Mouse (Mus musculus) kidney, postnatal 4 days (tissue): ENCODE data around the gene Aqp2.

Experiments used
- DNase-seq, 2 experiments: peaks; one replicate each; pipeline ENCODE4 v3.0.0; 2021; ENCODE audit warnings: mixed read lengths in 2 of 2

Aqp2 gene

DNA sequence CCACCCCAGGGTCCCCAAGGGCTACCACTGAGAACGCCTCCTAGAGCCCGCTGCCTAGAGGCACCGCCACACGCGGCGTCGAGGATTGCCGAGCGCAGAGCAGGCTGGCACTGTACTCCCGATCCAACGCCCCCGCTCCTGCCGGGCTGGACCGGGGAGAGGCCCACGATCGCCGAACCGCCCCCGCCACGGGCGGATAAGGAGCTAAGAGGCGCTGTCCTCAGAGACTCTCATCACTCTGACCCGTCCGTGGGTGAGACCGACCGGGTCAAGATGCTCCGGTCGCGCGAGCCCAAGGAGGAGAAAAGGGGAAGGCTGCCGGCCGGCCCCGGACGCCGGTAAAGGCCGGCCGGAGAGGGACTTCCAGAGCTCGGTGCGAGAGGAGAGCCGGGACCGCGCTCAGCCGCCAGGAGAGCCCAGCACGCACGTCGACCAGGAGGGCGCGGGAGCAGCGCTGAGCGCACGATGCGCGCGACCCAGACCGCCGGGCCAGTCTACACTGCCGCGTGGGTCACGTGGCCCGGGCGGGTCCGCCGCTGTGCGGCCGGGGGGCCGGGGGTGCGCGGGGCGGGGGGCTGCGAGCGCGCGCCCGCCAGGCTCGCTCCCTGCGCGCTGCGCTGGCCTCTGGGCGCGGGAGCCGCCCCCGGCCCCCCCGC lies 11.7 kb downstream of the Aqp2 start, which contains the start of gene Aqp5:
Gene Aqp5 (plus strand): TSS at position 354 of the 656 bp plus-strand sequence.
- peak; percentile 57 to 64 for DNase-seq

DNA sequence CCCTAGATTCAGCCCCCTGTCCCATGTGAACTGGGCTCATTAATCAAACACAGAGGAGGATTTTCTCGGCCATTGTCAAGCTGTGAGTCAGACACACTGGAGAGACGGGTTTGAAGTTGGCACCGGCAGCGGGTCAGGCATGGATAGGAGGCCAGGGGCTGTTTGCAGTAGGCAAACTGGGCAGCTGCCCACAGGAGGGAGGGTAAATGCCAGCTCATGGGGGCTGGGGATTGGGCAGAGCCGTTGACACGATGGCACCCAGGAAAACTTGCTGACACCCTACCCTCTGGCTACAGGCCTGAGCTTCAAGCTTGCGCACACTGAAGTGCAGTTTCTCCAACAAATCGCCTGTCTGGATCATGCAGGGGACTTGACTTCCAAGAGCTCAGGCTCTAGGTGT lies 13.3 kb downstream of the Aqp2 start:
- no peak for DNase-seq

DNA sequence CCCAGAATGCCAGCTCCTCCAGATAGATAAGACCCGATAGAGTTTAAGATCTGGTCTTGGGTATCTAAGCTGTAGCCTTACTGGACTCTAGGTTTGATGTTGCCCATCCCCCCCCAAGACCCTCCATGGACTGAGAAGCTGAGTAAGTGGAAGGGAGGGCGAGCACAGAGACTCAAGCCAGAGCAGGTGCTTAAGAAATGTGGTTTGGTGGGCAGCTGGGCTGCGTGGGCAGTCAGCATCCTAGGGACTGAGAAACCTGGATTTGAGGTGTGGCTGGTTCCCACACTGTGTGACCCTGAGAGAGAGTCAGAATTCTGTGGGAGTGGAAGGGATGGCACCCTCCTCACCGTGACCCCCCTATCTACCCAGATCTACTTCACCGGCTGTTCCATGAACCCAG lies 14.0 kb downstream of the Aqp2 start:
- DNase-seq = no peak

DNA sequence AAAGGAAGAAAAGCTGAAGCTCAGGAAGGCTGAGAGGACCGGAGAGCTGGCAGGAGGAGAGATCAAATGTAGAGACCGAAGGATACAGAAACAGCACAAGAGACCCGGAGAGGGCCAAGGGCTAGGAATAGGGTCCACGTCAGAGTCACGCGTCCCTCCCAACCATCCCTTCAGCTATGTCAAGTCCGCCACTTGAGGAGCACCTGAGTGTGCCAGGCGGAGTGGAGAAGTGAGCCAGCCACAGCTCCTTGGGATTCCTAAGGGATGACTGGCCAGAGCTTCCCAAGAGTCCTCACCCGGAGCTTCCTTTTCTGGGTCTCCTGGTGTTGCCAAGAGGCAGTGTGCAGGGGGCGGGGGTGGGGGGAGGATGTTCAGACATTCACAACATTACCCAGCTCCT lies 16.1 kb downstream of the Aqp2 start:
- DNase-seq = no peak

DNA sequence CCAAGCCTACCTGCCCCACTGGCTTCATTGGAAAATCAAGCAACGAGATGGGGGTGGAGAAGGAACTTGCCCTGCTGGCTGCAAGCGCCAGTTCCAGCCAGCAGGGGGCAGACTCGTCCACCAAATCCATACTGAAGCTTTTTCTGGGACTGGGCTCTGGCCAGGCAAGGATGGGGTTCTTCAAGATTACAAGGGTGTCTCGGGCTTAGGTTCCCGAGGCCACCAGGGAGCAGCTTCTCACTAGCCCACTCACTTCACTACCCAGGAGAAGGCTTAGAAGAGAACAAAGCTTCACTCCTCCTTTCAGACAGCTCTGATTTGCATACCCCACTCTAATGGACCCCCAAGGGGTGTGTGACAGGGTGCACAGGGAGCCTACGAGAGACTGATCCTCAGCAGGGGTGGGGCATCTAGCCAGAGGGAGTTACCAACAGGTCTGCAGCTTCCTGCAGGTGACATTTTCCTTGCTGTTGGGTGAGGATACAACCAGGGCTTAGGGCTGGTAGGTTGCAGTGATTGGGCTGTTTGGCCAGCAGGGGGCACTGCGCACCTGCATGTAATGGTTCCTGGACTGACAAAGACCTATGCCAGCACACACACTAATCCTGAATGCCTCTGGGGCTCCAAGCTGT lies 17.3 kb downstream of the Aqp2 start:
- DNase-seq = peak; percentile 91 to 93

DNA sequence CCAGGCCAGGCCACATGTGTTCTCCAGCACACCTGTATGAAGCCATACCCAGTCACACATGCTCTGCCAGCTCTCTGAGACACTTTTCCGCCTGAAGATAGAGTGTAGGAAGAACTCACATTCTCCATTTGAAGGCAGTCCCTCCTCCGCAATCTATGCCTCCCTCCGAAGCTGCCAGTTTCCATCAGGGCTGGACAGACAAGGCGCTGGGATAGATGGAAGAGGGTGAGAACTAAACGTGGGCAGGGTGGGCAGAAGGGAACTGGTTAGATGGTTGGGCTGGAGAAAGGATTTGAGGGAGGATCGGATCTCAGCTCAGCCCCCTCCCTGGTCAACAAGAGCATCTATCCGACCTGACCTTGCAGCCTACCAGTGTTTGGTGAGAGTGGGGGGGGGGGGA lies 18.0 kb downstream of the Aqp2 start:
- DNase-seq = no peak

DNA sequence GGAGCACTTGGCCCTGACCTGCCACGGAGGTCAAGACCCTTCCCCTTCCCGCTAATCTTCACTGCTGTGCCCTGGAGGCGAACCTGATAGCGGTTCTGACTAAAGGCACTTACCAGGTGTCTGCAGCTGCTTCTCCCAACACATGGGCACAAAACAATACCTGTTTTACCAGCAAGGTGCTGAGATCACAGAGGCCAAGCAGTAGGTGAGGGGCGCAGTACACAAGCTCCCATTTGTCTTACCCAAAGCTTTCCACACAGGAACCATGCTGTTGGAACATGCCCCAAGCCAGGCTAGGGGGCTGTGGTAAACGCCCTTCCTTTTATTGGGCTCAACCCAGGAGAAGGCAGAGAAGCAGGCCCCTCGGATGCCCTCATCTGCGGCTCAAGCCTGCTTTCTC lies 18.7 kb downstream of the Aqp2 start:
- DNase-seq = no peak

DNA sequence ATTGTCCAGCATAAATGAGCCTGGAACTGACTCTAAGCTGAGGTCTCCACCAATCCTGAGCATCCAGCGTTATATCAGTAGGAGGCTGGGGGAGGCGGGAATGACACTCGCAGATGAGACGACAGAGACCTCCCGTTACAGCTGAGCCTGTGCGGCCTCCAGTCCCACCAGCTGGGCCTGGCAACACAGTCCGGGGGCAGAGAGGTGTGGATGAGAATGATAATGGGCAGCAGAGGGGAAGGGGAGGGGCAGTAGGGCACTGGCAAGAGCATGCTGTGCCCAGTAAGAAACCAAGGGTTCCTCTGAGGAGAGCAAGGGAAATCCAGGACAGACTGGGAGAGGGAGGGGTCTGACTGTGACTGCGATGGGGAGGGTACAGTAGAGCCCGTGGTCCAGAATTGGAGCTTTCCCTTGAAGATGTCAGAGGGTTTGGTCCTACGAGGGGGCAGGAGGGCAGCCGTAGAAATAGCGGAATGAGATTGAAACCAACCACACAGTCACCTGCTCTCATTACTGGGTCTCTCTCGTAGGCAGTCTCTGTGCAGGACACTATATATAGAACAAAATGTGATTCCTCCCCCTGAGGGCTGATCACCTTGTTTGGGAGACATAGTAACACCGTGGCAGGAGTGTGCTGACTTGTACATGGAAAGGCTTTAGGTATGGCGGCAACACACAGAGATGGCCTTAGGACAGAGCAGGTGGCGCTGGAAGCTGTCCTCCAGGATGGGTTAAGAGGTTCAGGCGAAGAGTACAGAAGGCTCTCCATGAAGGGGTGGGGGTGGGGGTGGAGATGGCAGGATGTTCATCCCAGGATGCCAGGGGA lies 20.6 kb downstream of the Aqp2 start:
- no peak for DNase-seq

DNA sequence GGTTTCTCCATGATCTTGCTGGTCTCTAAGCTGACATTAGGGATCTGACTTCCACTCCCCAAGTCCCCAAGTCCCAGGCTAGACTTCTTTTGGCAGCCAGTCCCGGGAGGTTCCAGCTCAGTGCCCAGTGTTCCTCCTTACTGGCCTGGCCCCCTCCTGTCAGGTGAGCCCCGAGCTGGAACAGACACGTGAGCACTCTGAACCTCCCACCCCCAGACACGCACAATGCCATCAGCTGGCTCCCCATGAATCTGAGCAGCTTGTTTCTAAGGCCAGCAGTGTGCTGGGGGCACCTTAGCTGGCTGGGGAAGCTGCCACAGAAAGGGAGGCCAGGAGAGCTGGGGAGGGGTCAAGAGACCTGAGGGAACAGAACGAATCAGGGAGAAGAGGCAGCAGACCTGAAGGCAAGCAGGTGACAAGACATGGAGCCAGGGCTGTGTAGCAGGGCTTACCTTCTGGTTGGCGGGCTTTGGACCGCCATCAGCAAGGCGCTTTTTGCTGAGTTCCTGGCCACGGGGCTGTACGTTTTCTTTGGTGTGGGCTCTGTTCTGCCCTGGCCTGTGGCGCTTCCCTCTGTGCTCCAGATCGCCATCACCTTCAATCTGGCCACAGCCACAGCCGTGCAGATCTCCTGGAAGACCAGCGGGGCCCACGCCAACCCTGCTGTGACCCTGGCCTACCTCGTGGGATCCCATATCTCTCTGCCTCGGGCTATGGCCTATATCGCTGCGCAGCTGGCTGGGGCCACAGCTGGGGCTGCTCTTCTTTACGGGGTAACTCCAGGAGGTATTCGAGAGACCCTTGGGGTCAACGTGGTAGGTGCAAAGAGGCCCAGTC lies 22.3 kb downstream of the Aqp2 start, which contains the start of gene Aqp6:
Gene Aqp6 (plus strand): TSS at position 415 of the 837 bp plus-strand sequence.
- DNase-seq = no peak

DNA sequence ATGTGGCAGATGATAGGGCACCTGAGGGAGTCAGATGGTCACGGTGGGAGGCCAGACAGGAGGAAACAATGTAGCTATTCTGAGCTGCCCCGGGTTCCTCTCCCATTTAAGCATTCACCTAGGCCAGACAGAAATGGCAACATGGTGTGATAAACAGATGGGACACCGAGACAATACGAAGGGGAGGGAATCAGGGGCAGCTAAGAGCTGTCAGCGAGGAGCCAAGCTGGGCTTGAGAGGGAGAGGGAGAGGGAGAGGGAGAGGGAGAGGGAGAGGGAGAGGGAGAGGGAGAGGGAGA lies 22.9 kb downstream of the Aqp2 start:
- no peak for DNase-seq

DNA sequence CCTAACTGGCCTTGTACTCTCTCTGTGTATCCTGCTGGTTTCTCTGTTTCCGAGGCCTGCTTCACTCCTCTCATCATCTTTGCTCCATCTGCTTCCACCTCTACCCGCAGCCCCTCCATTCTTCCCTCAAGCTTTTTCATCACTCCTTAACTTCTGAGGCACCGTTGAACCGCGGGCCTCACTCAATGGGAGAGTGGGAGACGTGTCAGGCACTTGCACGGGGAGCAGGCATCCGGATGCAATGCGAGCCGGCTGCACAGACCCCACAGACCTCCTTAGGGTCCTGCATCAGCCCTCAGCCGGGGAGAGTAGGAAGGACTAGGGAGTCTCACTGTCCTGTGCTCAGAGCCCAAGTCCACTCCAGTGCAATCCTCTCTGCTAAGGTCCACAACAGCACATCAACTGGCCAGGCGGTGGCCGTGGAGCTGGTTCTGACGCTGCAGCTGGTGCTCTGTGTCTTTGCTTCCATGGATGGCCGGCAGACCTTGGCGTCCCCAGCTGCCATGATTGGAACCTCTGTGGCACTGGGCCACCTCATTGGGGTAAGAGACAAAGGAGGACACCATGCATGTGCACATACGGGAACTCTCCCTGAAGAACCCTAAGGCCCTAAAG lies 23.5 kb downstream of the Aqp2 start:
- DNase-seq = no peak

DNA sequence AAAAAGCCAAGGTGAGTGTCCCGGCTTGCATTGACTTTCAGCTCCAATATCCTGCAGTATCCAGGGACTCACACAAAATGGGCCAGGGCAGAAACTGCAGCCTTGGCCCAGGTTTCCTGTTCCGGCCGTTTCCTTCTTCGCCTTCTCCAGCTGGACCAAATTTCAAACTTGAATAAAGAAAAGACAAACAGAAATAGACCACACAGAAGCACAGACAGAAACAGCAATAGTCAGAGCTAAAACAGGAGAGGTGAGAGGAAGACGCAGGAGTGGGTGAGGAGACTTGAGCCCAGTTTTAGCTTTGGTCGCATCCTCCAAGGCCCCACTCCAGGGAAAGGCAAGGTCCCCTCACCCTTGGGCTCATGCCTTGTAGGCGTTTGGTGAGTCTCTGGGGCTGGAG lies 24.4 kb downstream of the Aqp2 start:
- no peak for DNase-seq

DNA sequence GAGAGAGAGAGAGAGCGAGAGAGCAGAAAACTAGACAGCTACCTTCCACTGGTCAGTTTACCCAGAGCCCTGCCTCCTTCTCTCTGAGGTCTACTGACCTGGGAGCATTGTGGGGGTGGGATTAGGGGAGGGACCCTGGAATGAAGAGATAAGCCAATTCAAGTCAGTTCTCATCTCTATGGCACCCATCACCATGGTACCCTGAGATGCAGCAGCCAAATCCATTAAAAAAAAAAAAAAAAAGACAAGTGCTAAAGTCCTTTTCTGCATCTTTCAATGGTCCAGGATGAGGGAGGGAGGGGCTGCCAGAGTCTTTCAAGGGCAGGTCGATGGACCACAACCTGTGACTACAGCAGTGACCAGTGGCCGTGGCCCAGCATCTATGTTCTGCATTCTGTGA lies 26.7 kb downstream of the Aqp2 start:
- no peak for DNase-seq

DNA sequence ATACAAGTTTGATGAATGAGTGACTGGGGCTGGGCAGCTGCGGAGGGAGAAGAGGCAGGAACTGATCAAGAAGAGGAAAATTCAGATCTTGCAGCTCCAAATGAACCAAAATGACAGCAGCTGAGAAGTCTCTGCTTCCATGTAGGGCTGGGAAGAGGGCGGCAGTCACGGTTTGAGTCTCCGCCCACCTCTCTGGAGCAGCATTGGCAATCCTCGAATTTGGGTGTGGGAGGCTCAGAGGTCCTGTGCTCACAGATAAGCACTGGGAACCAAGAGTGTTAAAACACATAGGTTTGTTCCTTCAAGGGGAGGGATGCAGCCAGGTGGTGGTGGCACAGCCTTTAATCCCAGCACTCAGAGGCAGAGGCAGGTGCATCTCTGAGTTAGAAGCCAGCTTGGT lies 27.7 kb downstream of the Aqp2 start:
- peak; percentile 40 to 59 for DNase-seq

DNA sequence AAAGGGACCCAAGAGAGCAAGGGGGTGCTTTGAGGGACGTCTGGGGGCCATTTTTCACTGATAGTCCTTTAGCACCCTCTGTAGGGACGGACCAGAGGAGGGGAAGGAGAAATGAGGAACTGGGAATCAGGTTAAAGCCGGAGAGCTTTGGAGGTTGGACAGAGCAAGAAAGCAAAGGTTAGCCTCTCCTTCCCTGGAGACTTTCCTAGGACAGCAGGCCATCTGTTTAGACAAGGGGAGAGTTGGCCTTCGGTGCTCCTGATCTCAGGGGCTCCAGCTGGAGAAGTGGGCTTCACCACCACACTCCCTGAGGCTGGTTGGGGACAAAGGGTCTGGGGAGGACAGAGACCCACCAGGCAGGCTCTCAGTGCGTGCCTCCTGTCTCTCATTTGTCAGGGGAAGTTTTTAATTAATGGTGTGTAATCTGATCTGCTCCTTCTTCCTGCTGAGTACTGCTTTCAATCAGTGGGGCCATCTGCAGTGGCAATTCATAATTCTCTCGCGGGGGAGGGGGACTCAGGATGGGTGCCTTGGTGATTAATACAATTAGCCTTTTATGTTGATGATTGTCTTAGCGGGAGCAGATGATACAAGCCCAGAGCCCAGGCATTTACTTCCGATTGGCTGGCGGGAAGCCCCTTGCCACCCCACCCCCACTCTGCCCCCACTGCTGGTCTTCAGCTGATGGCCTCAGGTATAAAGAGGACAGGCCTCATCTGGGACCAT lies 28.7 kb downstream of the Aqp2 start:
- no peak for DNase-seq

DNA sequence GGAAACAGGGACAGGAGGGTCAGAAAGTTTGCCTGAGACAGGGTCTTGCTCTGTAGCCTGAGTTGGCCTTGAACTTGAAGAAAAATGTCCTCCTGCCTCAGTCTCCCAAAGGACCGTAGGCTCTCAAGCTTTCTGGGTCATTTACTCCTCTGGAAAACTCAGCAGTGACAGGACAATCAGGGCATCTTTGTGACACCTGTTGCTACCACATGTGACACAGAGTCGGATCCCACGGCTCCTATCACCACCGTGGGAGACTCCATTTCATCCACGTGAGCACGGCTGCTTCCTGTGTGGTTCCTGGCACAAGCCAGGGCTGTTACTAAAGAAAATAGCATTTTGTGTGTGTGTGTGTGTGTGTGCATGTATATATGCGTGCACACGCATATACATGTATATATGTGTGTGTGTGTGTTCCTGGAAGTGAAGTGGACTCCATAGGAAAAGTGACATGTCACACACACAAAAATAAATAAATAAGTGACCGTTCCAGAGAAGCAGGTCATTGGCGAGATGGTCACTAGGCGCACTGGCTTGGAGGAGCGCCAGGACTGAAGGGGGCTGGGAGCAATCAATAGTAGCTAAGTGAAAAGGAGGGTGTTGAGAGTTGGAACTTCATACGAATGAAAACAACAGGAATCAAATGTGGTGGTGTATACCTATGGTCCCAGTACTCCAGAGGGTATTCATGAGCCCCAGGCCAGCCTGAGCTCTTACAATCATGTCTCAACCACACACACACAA lies 29.7 kb downstream of the Aqp2 start:
- DNase-seq = no peak

DNA sequence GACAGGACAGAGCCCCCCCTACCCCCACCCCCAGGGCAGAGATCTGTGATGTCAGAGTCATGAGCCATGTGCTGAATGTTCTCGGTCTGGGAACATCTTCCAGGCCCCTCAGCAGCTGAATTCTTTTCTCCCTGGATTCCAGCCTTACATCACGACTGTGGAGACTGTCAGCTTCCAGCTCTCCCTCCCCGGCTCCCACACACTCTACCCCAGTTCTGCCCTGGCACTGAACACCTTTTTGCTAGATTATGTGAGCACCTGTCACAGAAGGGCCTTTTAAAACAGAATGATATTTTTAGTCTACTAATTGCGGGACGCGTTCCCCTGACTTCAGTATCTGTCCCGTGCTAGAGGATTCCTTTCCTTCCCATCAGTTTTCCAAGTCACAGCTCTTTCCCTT lies 32.7 kb downstream of the Aqp2 start:
- no peak for DNase-seq

DNA sequence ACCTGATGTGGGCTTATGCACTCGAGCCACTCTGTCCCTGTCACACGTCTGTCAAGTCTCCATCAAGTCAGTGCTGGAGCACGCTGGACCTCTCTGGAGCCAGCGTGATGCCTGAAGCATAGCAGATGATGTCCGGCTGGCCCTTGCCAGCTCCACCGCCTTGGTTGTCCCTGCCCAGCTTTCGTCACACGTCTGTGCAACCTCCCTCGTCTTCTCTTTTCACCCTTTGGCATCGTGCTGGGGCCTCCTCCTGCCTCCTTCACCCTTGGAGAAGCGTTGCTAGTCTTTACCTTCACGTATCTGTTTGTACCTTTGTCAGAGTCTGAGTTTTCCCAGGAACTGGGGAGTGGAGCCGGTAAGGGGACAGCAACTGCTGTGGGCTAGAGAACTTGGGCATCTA lies 35.4 kb downstream of the Aqp2 start:
- DNase-seq = no peak

DNA sequence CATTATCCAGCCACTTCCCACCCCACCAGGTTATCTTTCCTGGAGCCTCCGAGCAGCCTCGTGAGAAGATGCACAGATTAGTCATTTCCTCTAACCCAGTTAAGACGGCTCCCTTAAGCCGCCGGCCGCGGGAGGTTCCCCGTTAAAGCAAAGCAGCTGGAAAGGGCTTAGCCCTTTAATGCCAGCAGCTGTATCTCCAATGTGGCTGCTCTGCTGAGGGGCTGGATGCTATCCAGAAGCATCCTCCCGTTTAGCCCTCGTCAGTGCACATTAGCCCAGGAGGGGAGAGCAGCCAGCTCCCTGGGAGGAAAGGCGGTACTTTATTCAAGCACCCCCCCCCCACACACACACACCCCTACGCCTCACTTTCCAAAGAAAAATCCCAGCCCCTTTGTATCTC lies 35.9 kb downstream of the Aqp2 start:
- peak; percentile 66 to 76 for DNase-seq

DNA sequence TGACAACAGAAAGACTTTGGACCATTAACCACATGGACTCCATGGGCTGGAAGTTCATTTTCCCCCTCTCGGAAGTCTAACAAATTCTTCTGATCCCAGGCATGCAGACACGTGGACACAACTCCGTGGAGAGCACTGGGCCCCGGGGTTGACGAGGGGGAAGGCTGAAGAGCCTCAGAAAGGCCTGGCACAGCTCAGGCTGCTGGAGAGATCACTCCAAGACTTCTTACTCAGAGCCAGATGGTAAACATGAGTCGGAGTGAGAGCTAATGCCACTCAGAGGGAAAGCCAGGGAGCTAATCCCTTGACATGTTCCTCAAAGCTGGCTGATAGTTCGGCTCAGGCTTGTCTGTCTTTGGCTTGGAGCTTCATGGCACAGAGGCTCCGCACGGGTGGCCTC lies 36.4 kb downstream of the Aqp2 start:
- DNase-seq = peak in 1 of 2 experiments; percentile 54

DNA sequence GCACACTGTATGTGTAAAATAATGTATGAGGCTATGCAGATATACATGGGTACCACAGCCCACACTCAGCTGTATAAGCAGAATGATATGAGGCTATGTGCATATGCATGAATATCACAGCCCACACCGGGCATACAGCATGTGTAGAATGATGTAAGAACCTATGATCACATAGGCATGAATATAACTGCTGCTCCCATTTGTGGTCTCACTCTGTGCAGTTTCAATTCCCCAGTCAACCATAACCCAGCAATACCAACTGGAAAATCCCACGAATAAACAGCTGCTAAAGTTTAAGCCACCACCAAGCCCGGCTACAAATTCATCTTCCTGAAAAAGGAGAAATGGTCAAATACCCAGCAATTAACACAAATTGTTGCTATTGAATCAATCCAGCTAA lies 39.7 kb downstream of the Aqp2 start:
- DNase-seq = no peak
